Mouse (Mus musculus) ES-Bruce4 (cell line): Measurements from ENCODE around the gene Atrn. TPM values are rescaled to one million over a fixed set of nuclear protein-coding genes. Genes with fewer than 3 reads are reported as not detected.
A peak's percentile ranks its signal among the peaks of the same experiment; 100 is the strongest.

Experiments
- H3K27ac ChIP-seq: 2 replicates; pipeline ENCODE4 v1.5.1; 2012; ENCODE audit warnings: low read length, inconsistent platforms; ENCODE audit not compliant: insufficient read depth
- H3K27me3 ChIP-seq: 2 replicates; pipeline ENCODE4 v1.6.1; 2012; ENCODE audit warnings: mild to moderate bottlenecking, low read length, inconsistent platforms; ENCODE audit not compliant: control insufficient read depth, poor library complexity, insufficient read depth, severe bottlenecking
- H3K36me3 ChIP-seq: 2 replicates; pipeline ENCODE4 v1.6.1; 2012; ENCODE audit warnings: inconsistent platforms, mild to moderate bottlenecking, low read length, moderate library complexity; ENCODE audit not compliant: control insufficient read depth, poor library complexity, insufficient read depth, severe bottlenecking
- H3K4me1 ChIP-seq: one replicate; pipeline ENCODE4 v1.8.1; 2011; ENCODE audit warnings: low read length; ENCODE audit not compliant: control insufficient read depth, insufficient read depth
- H3K4me3 ChIP-seq: 2 replicates; pipeline ENCODE4 v1.5.1; 2011; ENCODE audit warnings: low read depth, mild to moderate bottlenecking, low read length
- H3K9ac ChIP-seq: 2 replicates; pipeline ENCODE4 v1.6.1; 2012; ENCODE audit warnings: low read depth, mild to moderate bottlenecking, inconsistent platforms; ENCODE audit not compliant: poor library complexity, severe bottlenecking
- H3K9me3 ChIP-seq: replicated peaks from 2 replicates; pipeline ENCODE4 v1.6.1; 2012; ENCODE audit warnings: mild to moderate bottlenecking, low read length, inconsistent platforms; ENCODE audit not compliant: control insufficient read depth, poor library complexity, insufficient read depth, severe bottlenecking
- CTCF ChIP-seq: IDR thresholded peaks from one replicate; pipeline ENCODE4 v1.8.1; 2011; ENCODE audit warnings: low read depth, low read length
- EP300 ChIP-seq: IDR thresholded peaks from 2 replicates; pipeline ENCODE4 v1.6.1; 2011; ENCODE audit warnings: low read depth, low read length; ENCODE audit not compliant: insufficient read depth
- POLR2A ChIP-seq: IDR thresholded peaks from one replicate; pipeline ENCODE4 v1.8.1; 2011; ENCODE audit warnings: low read length; ENCODE audit not compliant: insufficient read depth
- polyA plus RNA-seq: library from polyadenylated mRNA; stranded (reverse); fragments of >200 nt; gene quantifications from 2 replicates; pipeline ENCODE4 v1.2.4, GENCODE M21; 2011; ENCODE audit warnings: low read depth; ENCODE audit not compliant: missing spikeins, insufficient read depth, insufficient read length

The Atrn gene
- polyA plus RNA-seq, 1 experiment = 9.8 TPM

DNA sequence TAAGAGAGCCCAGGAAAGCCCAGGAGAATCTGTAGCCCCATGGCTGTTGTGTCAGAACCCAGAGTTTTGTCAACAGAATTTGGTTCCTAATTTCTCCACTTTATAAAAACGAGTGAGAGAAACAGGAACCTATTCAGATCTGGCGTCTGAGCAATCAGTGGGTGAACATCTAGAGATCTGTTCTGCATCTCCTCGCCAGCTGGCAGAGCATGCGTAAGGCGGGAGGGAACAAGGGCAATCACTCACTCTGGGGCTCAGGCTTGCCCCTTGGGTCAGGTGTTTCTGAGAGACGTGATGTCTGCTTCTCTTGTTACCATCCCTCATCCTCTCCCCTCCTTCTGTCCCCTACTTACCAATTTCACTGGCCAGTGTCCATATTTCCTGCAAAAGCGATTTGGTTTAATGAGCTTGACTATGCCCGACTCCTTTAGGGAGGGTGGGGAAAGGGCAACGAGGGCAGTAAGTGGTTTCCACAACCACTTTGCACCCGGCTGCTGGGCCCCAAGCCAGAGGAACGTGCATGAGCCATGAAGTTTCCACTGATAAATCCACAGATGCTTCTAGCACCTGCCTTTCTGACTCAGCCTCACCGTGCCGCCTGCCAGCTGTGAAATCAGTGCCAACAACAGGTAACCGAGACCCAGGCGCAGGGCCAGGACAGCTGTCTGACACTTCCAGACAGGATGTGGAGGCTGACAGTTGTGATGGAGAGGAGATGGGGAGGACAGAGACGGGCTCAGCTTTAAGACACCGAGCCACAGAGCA, 131.1 kb downstream of the Atrn start:
- Histone ChIP-seq H3K9me3 (peaks cover 3% of the 10 kb centered on the region), H3K27me3 (peaks cover 7% of the 10 kb centered on the region; the same call in 1 of the 2 replicates), H3K9ac (no peak overlapping the region), H3K4me3 (no peak overlapping the region), H3K4me1 (no peaks in the 10 kb centered on the region), H3K36me3 (no peaks in the 10 kb centered on the region), H3K27ac (no peak overlapping the region)
- TF ChIP-seq CTCF (no peak), POLR2A (no peak), EP300 (no peak)

DNA sequence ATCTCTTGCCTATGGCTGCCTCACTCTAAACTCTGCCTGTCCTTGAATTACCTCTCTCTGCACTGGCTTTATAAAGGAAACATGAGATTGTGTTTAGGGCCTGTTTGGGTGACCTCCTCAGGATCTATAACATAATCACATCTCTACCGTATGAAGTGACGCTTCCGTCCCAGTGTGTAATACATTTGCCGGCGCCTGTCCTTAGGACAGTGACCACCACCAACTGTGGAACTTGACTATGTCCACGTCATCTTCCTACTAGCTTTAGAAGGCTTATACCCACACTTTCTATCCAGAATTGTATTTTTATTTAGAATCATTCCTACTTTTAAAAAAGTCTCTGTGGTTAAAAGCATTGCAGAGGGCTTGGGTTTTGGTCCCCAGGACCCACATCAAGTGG, 131.9 kb downstream of the Atrn start:
- Histone ChIP-seq H3K4me3 (no peak overlapping the region), H3K4me1 (no peaks in the 10 kb centered on the region), H3K27me3 (peaks cover 7% of the 10 kb centered on the region; the same call in 1 of the 2 replicates), H3K36me3 (no peaks in the 10 kb centered on the region), H3K9ac (no peak overlapping the region), H3K27ac (no peak overlapping the region), H3K9me3 (peaks cover 3% of the 10 kb centered on the region)
- TF ChIP-seq POLR2A = no peak
- TF ChIP-seq EP300 = no peak
- no peak for TF ChIP-seq CTCF

- no peaks in the 10 kb centered on the region for H3K4me1 ChIP-seq
- H3K36me3 ChIP-seq = no peaks in the 10 kb centered on the region
- H3K27ac ChIP-seq = no peak overlapping the region
- no peak overlapping the region for H3K9ac ChIP-seq
- H3K27me3 ChIP-seq = peaks cover 7% of the 10 kb centered on the region; the same call in 1 of the 2 replicates
- TF ChIP-seq EP300 (no peak), CTCF (no peak), POLR2A (no peak)
- H3K4me3 ChIP-seq = no peak overlapping the region
- peaks cover 3% of the 10 kb centered on the region for H3K9me3 ChIP-seq
Observed at GRCm38 (mm10) chr2:131038675-131039074, 132.4 kb downstream of the Atrn start.

DNA sequence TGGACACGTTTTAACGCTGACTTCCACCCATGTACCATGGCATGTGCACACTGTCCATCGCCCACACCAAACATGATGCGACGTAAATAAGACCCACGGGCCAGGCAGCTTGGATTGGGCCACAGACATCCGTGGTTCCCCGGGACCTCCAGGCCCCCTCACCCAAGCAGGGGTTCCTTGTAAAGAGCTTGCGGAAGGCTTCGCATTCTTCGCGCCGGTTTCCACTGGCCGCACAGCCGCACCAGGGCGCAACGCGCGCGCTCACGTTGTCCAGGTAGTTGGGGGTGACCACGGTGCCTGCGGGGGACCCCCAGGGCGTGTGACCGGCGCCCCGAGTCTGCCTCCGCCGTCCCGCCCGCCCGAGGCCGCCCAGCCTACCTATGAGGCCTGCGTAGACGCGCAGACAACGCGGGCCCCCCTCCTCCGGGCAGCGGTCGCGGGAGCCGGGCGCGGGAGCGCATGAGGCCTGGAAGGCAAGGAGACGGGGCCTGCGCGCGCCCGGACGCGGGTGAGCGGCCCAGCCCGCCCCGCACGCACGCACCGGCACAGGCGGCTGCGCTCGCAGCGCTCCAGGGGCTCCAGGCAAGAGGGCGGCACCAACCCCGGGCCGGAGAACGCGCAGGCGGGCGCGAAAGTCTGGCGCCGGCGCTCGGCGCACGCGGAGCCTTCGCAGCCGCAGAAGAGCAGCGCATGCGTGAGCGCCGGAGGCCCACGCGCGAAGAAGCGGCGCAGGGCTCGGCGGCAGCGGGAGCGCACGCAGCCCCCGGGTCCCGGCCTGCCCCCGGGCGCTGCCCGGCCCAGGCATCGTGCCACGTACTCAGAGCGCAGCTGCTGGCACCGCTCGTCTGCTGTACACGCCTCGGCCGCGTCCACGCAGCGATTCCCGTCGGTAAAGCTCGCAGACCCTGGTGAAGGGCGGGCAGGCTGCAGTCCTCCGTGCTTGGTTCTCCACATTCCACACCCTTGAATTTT, 134.8 kb downstream of the Atrn start:
- TF ChIP-seq POLR2A = no peak
- no peak for TF ChIP-seq EP300
- TF ChIP-seq CTCF = no peak
- no peaks in the 10 kb centered on the region for H3K4me1 ChIP-seq
- no peaks in the 10 kb centered on the region for H3K9me3 ChIP-seq
- peak overlapping the region; percentile 56 for H3K4me3 ChIP-seq
- peaks cover 7% of the 10 kb centered on the region; the same call in 1 of the 2 replicates for H3K27me3 ChIP-seq
- no peak overlapping the region for H3K27ac ChIP-seq
- H3K36me3 ChIP-seq = no peaks in the 10 kb centered on the region
- H3K9ac ChIP-seq = peak overlapping the region; percentile 62

- Histone ChIP-seq H3K4me1 (no peaks in the 10 kb centered on the region), H3K27me3 (peaks cover 7% of the 10 kb centered on the region; the same call in 1 of the 2 replicates), H3K36me3 (no peaks in the 10 kb centered on the region), H3K4me3 (no peak within 1 kb of the TSS), H3K9ac (no peak within 1 kb of the TSS), H3K9me3 (no peaks in the 10 kb centered on the region), H3K27ac (no peak within 1 kb of the TSS)
- TF ChIP-seq EP300 (no peak), POLR2A (no peak), CTCF (no peak)
Observed at GRCm38 (mm10) chr2:131042988-131043387, 136.7 kb downstream of the Atrn start, which contains the start of gene Gfra4. Gene Gfra4, minus strand, starts transcription at chr2:131043088.
